ENCODE assay signal across 15 mouse cellular contexts in the genomic region with DNA sequence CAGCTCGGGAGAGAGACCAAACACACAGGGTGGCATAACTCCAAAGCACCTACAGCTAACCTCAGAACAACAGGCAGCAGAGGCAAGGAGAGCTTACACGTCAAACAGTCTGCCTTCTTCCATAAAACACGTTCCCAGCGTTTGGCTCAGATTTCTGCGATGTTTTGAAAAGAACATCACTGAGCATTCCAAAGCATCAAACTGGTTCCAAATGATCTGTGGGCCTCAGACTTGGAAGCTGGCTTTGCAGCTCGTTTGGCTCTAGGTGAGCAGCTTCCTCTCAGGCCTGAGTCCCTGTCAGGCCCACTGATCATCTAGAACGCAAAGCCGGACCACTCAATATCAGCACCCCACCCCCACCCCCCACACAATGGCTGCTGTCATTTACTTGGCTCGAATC.
DNase-seq lines count a peak whose midpoint lies in the region; ATAC-seq and TF ChIP-seq lines count a peak whose summit lies in the region.
"Had no signal": no experiment of that assay in that cellular context is flagged by ENCODE, and none has a peak within 500 bp of the region (broad histone marks: within the 10 kb centered on the region; RNA-seq: fewer than 3 reads in every experiment).

No protein-coding gene starts in this region.

- H3K4me3 ChIP-seq in forebrain, postnatal 0 days (ENCODE audit: low read depth, low read length), result no peak overlapping the region
- no peak overlapping the region for H3K4me3 ChIP-seq in forebrain, embryonic 16.5 days (replicated peaks; ENCODE audit: low read length)
- H3K4me3 ChIP-seq in kidney, embryonic 16.5 days (ENCODE audit: low read length), result no peak overlapping the region
- no peak overlapping the region for H3K4me3 ChIP-seq in kidney, embryonic 14.5 days (ENCODE audit: low read length)
- H3K4me3 ChIP-seq in limb, embryonic 11.5 days (ENCODE audit: low read depth, low read length), result no peak overlapping the region
- H3K4me3 ChIP-seq in stomach, postnatal 0 days (ENCODE audit: low read depth, low read length), result no peak overlapping the region
- H3K4me3 ChIP-seq: liver, embryonic 12.5 days; neural tube, embryonic 13.5 days had no signal

- H3K36me3 ChIP-seq in forebrain, postnatal 0 days (ENCODE audit: insufficient read depth), result no peaks in the 10 kb centered on the region
- no peaks in the 10 kb centered on the region for H3K36me3 ChIP-seq in forebrain, embryonic 16.5 days (ENCODE audit: control insufficient read depth, insufficient read depth)
- H3K36me3 ChIP-seq in kidney, embryonic 16.5 days (ENCODE audit: insufficient read depth, low read length), result peaks cover 24% of the 10 kb centered on the region
- peaks cover 28% of the 10 kb centered on the region for H3K36me3 ChIP-seq in kidney, embryonic 14.5 days (ENCODE audit: control insufficient read depth, insufficient read depth, low read length)
- H3K36me3 ChIP-seq in limb, embryonic 11.5 days (ENCODE audit: control insufficient read depth, insufficient read depth, low read length), result peaks cover 7% of the 10 kb centered on the region
- H3K36me3 ChIP-seq in stomach, postnatal 0 days (ENCODE audit: control insufficient read depth, insufficient read depth, low read length), result 0 out of 2 replicates have a peak, but pooled peaks cover 3% of the 10 kb centered on the region

- DNase-seq in forebrain, postnatal 0 days, result peak; percentile 38
- DNase-seq in limb, embryonic 11.5 days (ENCODE audit: low spot score), result no peak
- DNase-seq in stomach, postnatal 0 days (ENCODE audit: low spot score), result no peak
- DNase-seq in thymus, postnatal 0 days (ENCODE audit: low spot score), result no peak
- DNase-seq in left cerebral cortex, adult 8-10 months (ENCODE audit: low spot score in 2 of 2), result no peak
- DNase-seq: adrenal gland, adult 2 months; cerebellum, adult 11 months; kidney, adult 2 months; thymus, adult 18-20 months had no signal

- H3K27me3 ChIP-seq in forebrain, postnatal 0 days (ENCODE audit: insufficient read depth, low read length), result no peaks in the 10 kb centered on the region
- H3K27me3 ChIP-seq in forebrain, embryonic 16.5 days (replicated peaks; ENCODE audit: control insufficient read depth, insufficient read depth, low read length), result no peaks in the 10 kb centered on the region
- H3K27me3 ChIP-seq in kidney, embryonic 16.5 days (ENCODE audit: insufficient read depth, low read length), result no peaks in the 10 kb centered on the region
- H3K27me3 ChIP-seq in kidney, embryonic 14.5 days (ENCODE audit: control insufficient read depth, insufficient read depth, low read length), result no peaks in the 10 kb centered on the region
- no peaks in the 10 kb centered on the region for H3K27me3 ChIP-seq in limb, embryonic 11.5 days (ENCODE audit: control insufficient read depth, insufficient read depth, low read length)
- H3K27me3 ChIP-seq in stomach, postnatal 0 days (ENCODE audit: control insufficient read depth, insufficient read depth, low read length), result no peaks in the 10 kb centered on the region
- H3K27me3 ChIP-seq: liver, embryonic 12.5 days; neural tube, embryonic 13.5 days had no signal

- ATAC-seq in forebrain, postnatal 0 days, result no peak
- no peak for ATAC-seq in forebrain, embryonic 16.5 days
- no peak for ATAC-seq in kidney, embryonic 16.5 days (ENCODE audit: low FRiP score, low TSS enrichment)
- ATAC-seq in kidney, embryonic 14.5 days (ENCODE audit: low FRiP score, low TSS enrichment), result no peak
- 0 out of 2 replicates have a peak, but pooled peaks have one; percentile 14 for ATAC-seq in limb, embryonic 11.5 days (ENCODE audit: insufficient number of reproducible peaks, low FRiP score, low TSS enrichment, low read depth)
- ATAC-seq in stomach, postnatal 0 days (ENCODE audit: low FRiP score, low TSS enrichment), result no peak
- ATAC-seq: liver, embryonic 12.5 days had no signal

- no peak overlapping the region for H3K9ac ChIP-seq in forebrain, postnatal 0 days
- H3K9ac ChIP-seq in forebrain, embryonic 16.5 days (replicated peaks; ENCODE audit: low read depth, low read length), result no peak overlapping the region
- no peak overlapping the region for H3K9ac ChIP-seq in kidney, embryonic 16.5 days (replicated peaks; ENCODE audit: low read length)
- H3K9ac ChIP-seq in kidney, embryonic 14.5 days (ENCODE audit: low read depth, low read length), result no peak overlapping the region
- no peak overlapping the region for H3K9ac ChIP-seq in limb, embryonic 11.5 days (ENCODE audit: low read length)
- no peak overlapping the region for H3K9ac ChIP-seq in stomach, postnatal 0 days (ENCODE audit: low read length)
- H3K9ac ChIP-seq: liver, embryonic 12.5 days; neural tube, embryonic 13.5 days had no signal

- no peak for TF ChIP-seq CTCF in forebrain, postnatal 0 days (IDR thresholded peaks at IDR 0.05; ENCODE audit: low read depth)
- no peak for TF ChIP-seq CTCF in stomach, postnatal 0 days (IDR thresholded peaks at IDR 0.05; ENCODE audit: low read depth)

- H3K4me2 ChIP-seq in forebrain, postnatal 0 days (ENCODE audit: low read depth), result no peak overlapping the region
- no peak overlapping the region for H3K4me2 ChIP-seq in forebrain, embryonic 16.5 days (ENCODE audit: low read length)
- H3K4me2 ChIP-seq in kidney, embryonic 16.5 days (replicated peaks; ENCODE audit: low read depth, low read length), result no peak overlapping the region
- H3K4me2 ChIP-seq in kidney, embryonic 14.5 days (replicated peaks; ENCODE audit: low read depth, low read length), result no peak overlapping the region
- peak overlapping the region; percentile 10; the same call in 1 of the 2 replicates for H3K4me2 ChIP-seq in limb, embryonic 11.5 days (ENCODE audit: low read depth, severe bottlenecking)
- no peak overlapping the region for H3K4me2 ChIP-seq in stomach, postnatal 0 days (replicated peaks; ENCODE audit: low read depth)
- H3K4me2 ChIP-seq: liver, embryonic 12.5 days; midbrain, embryonic 11.5 days; neural tube, embryonic 13.5 days had no signal

- TF ChIP-seq EP300 in stomach, postnatal 0 days (optimal IDR thresholded peaks at IDR 0.05), result no peak

- 41% methylated on average over 9 of the region's 9 CpGs for WGBS in forebrain, postnatal 0 days
- 51% methylated on average over 9 of the region's 9 CpGs for WGBS in forebrain, embryonic 16.5 days
- WGBS in kidney, embryonic 16.5 days, result 46% methylated on average over 9 of the region's 9 CpGs
- WGBS in kidney, embryonic 14.5 days, result 50% methylated on average over 9 of the region's 9 CpGs
- WGBS in limb, embryonic 11.5 days, result 38% methylated on average over 9 of the region's 9 CpGs
- WGBS in stomach, postnatal 0 days, result 53% methylated on average over 9 of the region's 9 CpGs

- H3K27ac ChIP-seq in forebrain, postnatal 0 days (ENCODE audit: low read depth, low read length), result no peak overlapping the region
- no peak overlapping the region for H3K27ac ChIP-seq in forebrain, embryonic 16.5 days (ENCODE audit: low read length)
- peak overlapping the region; percentile 67 for H3K27ac ChIP-seq in kidney, embryonic 16.5 days (ENCODE audit: low read length)
- H3K27ac ChIP-seq in kidney, embryonic 14.5 days (ENCODE audit: low read depth, low read length), result no peak overlapping the region
- H3K27ac ChIP-seq in limb, embryonic 11.5 days (replicated peaks; ENCODE audit: low read depth, low read length), result peak overlapping the region; percentile 87
- peak overlapping the region; percentile 35; the same call in 1 of the 2 replicates for H3K27ac ChIP-seq in stomach, postnatal 0 days (replicated peaks)
- H3K27ac ChIP-seq: liver, embryonic 12.5 days; neural tube, embryonic 13.5 days had no signal

- H3K4me1 ChIP-seq in forebrain, postnatal 0 days (ENCODE audit: insufficient read depth), result peaks cover 4% of the 10 kb centered on the region
- peaks cover 5% of the 10 kb centered on the region for H3K4me1 ChIP-seq in forebrain, embryonic 16.5 days (replicated peaks; ENCODE audit: control insufficient read depth, insufficient read depth, low read length)
- peaks cover 14% of the 10 kb centered on the region for H3K4me1 ChIP-seq in kidney, embryonic 16.5 days (ENCODE audit: insufficient read depth, low read length)
- 0 out of 2 replicates have a peak, but pooled peaks cover 3% of the 10 kb centered on the region for H3K4me1 ChIP-seq in kidney, embryonic 14.5 days (ENCODE audit: control insufficient read depth, insufficient read depth, low read length)
- H3K4me1 ChIP-seq in limb, embryonic 11.5 days (ENCODE audit: control insufficient read depth, insufficient read depth, low read length), result peaks cover 7% of the 10 kb centered on the region; the same call in 1 of the 2 replicates
- no peaks in the 10 kb centered on the region for H3K4me1 ChIP-seq in stomach, postnatal 0 days (replicated peaks; ENCODE audit: control insufficient read depth, insufficient read depth)
- H3K4me1 ChIP-seq: liver, embryonic 12.5 days; neural tube, embryonic 13.5 days had no signal

- no peaks in the 10 kb centered on the region for H3K9me3 ChIP-seq in forebrain, postnatal 0 days (ENCODE audit: low read length)
- H3K9me3 ChIP-seq in forebrain, embryonic 16.5 days (ENCODE audit: control insufficient read depth, low read length), result no peaks in the 10 kb centered on the region
- H3K9me3 ChIP-seq in kidney, embryonic 16.5 days (ENCODE audit: low read length), result peaks cover 6% of the 10 kb centered on the region; the same call in 1 of the 2 replicates
- H3K9me3 ChIP-seq in kidney, embryonic 14.5 days (ENCODE audit: control insufficient read depth, low read length), result no peaks in the 10 kb centered on the region; the same call in 1 of the 2 replicates
- H3K9me3 ChIP-seq in limb, embryonic 11.5 days (ENCODE audit: control insufficient read depth, low read length), result no peaks in the 10 kb centered on the region; the same call in 1 of the 2 replicates
- no peaks in the 10 kb centered on the region for H3K9me3 ChIP-seq in stomach, postnatal 0 days (ENCODE audit: control insufficient read depth, low read length)
- H3K9me3 ChIP-seq: liver, embryonic 12.5 days; neural tube, embryonic 13.5 days had no signal

Comparison
In these comparisons a context has a peak if more than half of its experiments do, and no peak if none do; other contexts are left out.
1. H3K27ac ChIP-seq: peak in kidney, embryonic 16.5 days (single experiment), limb, embryonic 11.5 days (single experiment) and stomach, postnatal 0 days (single experiment); none in forebrain, postnatal 0 days (single experiment), forebrain, embryonic 16.5 days (single experiment) and kidney, embryonic 14.5 days (single experiment).